ENCODE assay signal across 8 mouse cellular contexts in genomic region chr1:135698996-135699705, GRCm38 (mm10). TPM values are rescaled to one million over a fixed set of nuclear protein-coding genes. Genes with fewer than 3 reads are reported as not detected.
DNase-seq lines count a peak whose midpoint lies in the region; ATAC-seq and TF ChIP-seq lines count a peak whose summit lies in the region.

No protein-coding gene starts in this region.

- H3K4me2 ChIP-seq in hindbrain, embryonic 15.5 days, result peak overlapping the region; percentile 63

- ATAC-seq in hindbrain, embryonic 15.5 days (ENCODE audit: low FRiP score, low read depth), result peak; percentile 71

- no peaks in the 10 kb centered on the region for H3K36me3 ChIP-seq in hindbrain, embryonic 15.5 days

- no peaks in the 10 kb centered on the region for H3K9me3 ChIP-seq in hindbrain, embryonic 15.5 days

- H3K4me3 ChIP-seq in gastrocnemius, adult 2 months, result peak overlapping the region; percentile 65
- peak overlapping the region; percentile 35 for H3K4me3 ChIP-seq in hindbrain, embryonic 15.5 days
- peak overlapping the region; percentile 41 for H3K4me3 ChIP-seq in left cerebral cortex, adult 2 months

- H3K4me1 ChIP-seq in hindbrain, embryonic 15.5 days (replicated peaks), result peaks cover 18% of the 10 kb centered on the region

- peak; percentile 95 for TF ChIP-seq CTCF in gastrocnemius, adult 2 months (IDR thresholded peaks at IDR 0.05)
- TF ChIP-seq CTCF in left cerebral cortex, adult 2 months (IDR thresholded peaks at IDR 0.05), result peak; percentile 82

- peak overlapping the region; percentile 77 for H3K27ac ChIP-seq in gastrocnemius, adult 2 months
- peak overlapping the region; percentile 26; the same call in 1 of the 2 replicates for H3K27ac ChIP-seq in hindbrain, embryonic 15.5 days (replicated peaks)
- H3K27ac ChIP-seq in left cerebral cortex, adult 2 months, result peak overlapping the region; percentile 38

- under 1% methylated on average over 29 of the region's 29 CpGs for WGBS in hindbrain, embryonic 15.5 days

- 0 out of 2 replicates have a peak, but pooled peaks cover 3% of the 10 kb centered on the region for H3K27me3 ChIP-seq in hindbrain, embryonic 15.5 days

- peak; percentile 93 for DNase-seq in NIH3T3 (ENCODE audit: low read depth)
- peak; percentile 43 to 73 for DNase-seq in cerebellum, postnatal 25 days
- peak; percentile 91 for DNase-seq in gastrocnemius, adult 2 months
- DNase-seq in left cerebral cortex, adult 2 months (ENCODE audit: extremely low spot score in 1 of 2, low spot score in 2 of 2), result peak; percentile 74 to 77
- DNase-seq in lung, postnatal 4 days, result peak; percentile 86 to 88
- peak; percentile 72 for DNase-seq in retina, postnatal 7 days (ENCODE audit: low read depth, low spot score)
- peak; percentile 78 for DNase-seq in urinary bladder, postnatal 25 days (ENCODE audit: low spot score)

- intact Hi-C loops in gastrocnemius, adult 2 months (cut with DNase I), result loop anchor here (2.0 kb wide), 1 partner anchor 28 kb away; no protein-coding TSS in a partner anchor
- intact Hi-C loops in left cerebral cortex, adult 2 months (cut with DNase I), result loop anchor here (1.0 to 10.0 kb wide), 4 partner anchors 28 to 524 kb away; no protein-coding TSS in a partner anchor

- H3K9ac ChIP-seq in hindbrain, embryonic 15.5 days, result peak overlapping the region; percentile 30

RNA-seq across cellular contexts. Expression of gene Csrp1, which starts 20.7 kb away (rescaled TPM):
- total RNA-seq in gastrocnemius, adult 2 months (2021), result 10 to 100 TPM; 18.9 to 25.0 TPM
- 17.7 and 19.6 TPM in 2 replicates for polyA plus RNA-seq in hindbrain, embryonic 15.5 days (2015; fragmentation: Nextera tagmentation; extraction: Ambion mirVana)
- total RNA-seq in left cerebral cortex, adult 2 months (2021), result 100 to 1,000 TPM; 208 to 212 TPM

Comparison
In these comparisons a context has a peak if more than half of its experiments do, and no peak if none do; other contexts are left out.
1. Peak in every context shown above with its lines: DNase-seq, ATAC-seq, H3K4me3 ChIP-seq and H3K27ac ChIP-seq.
2. H3K27ac ChIP-seq: peak in every context shown above with its lines; median percentile 77 in gastrocnemius, adult 2 months; 38 in left cerebral cortex, adult 2 months; 26 in hindbrain, embryonic 15.5 days.
3. RNA of gene Csrp1, which starts 20.7 kb away (total RNA-seq): 208 to 212 TPM in left cerebral cortex, adult 2 months; 18.9 to 25.0 TPM in gastrocnemius, adult 2 months; every median in the first group is over 4 times any median in the second.